20 mouse cellular contexts compared by ENCODE assay signal in the genomic region with DNA sequence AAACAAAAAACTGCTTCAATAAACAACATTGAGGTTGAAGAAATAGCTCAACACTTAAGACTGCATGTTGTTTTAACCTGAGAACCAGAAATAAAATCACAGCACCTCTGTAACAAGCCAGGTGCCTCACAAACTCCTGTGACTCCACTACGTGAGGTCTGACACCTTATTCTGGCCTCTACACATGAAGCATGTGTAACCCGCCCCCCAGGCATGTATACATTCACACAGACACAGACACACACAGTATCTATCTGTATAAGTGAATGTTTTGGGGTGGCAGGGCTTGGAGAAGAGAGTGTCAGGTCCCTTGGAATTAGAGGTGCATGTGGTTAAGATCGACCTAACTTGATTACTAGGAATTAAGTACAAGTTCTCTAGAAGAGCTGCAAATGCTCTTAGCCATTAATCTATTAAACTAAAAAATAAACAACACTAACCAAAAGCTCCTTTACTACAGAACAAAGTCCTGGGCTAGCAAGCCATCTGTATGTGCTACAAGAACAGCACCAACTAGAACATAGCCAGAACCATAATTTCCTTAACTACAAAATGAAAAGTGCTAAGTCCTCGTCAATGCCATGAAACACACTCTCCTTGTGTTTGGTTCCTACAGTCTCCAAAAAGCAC.
"Had no signal": no experiment of that assay in that cellular context is flagged by ENCODE, and none has a peak within 500 bp of the region (broad histone marks: within the 10 kb centered on the region; RNA-seq: fewer than 3 reads in every experiment).

No protein-coding gene starts in this region.

- H3K36me3 ChIP-seq: limb, embryonic 10.5 days had no signal

- H3K9ac ChIP-seq: forebrain, embryonic 15.5 days; forebrain, postnatal 0 days; heart, embryonic 12.5 days; hindbrain, embryonic 13.5 days; hindbrain, embryonic 15.5 days; limb, embryonic 12.5 days; liver, embryonic 14.5 days had no signal

- H3K9me3 ChIP-seq: forebrain, embryonic 15.5 days; heart, embryonic 12.5 days; hindbrain, embryonic 13.5 days; hindbrain, embryonic 15.5 days; limb, embryonic 10.5 days; limb, embryonic 12.5 days had no signal

- H3K4me1 ChIP-seq: forebrain, embryonic 15.5 days; heart, embryonic 12.5 days; hindbrain, embryonic 13.5 days; hindbrain, embryonic 15.5 days; limb, embryonic 10.5 days; limb, embryonic 12.5 days had no signal

- H3K4me3 ChIP-seq: forebrain, embryonic 15.5 days; heart, embryonic 12.5 days; hindbrain, embryonic 13.5 days; hindbrain, embryonic 15.5 days; layer of hippocampus, adult 2 months; left cerebral cortex, adult 2 months; limb, embryonic 10.5 days; limb, embryonic 12.5 days had no signal

- H3K27ac ChIP-seq: forebrain, embryonic 15.5 days; hindbrain, embryonic 13.5 days; hindbrain, embryonic 15.5 days; layer of hippocampus, adult 2 months; left cerebral cortex, adult 2 months; limb, embryonic 10.5 days; limb, embryonic 12.5 days; liver, embryonic 14.5 days had no signal

- H3K27me3 ChIP-seq: forebrain, embryonic 15.5 days; heart, embryonic 12.5 days; hindbrain, embryonic 13.5 days; hindbrain, embryonic 15.5 days; limb, embryonic 12.5 days had no signal

- ATAC-seq: forebrain, embryonic 15.5 days; forebrain, postnatal 0 days; inflammation-experienced regulatory T-cells, adult 6 months; intestine, postnatal 0 days had no signal

- DNase-seq: forebrain, postnatal 0 days; gastrocnemius, postnatal 14 days; gastrocnemius, postnatal 36 days; heart, adult 18-20 months; heart, postnatal 10 days; kidney, postnatal 10 days; kidney, postnatal 25 days; kidney, postnatal 4 days; liver had no signal

- H3K4me2 ChIP-seq: forebrain, embryonic 15.5 days; heart, embryonic 12.5 days; hindbrain, embryonic 13.5 days; hindbrain, embryonic 15.5 days; limb, embryonic 12.5 days had no signal
